Mouse (Mus musculus): Measurements from ENCODE around the gene Synj2.

DNA sequence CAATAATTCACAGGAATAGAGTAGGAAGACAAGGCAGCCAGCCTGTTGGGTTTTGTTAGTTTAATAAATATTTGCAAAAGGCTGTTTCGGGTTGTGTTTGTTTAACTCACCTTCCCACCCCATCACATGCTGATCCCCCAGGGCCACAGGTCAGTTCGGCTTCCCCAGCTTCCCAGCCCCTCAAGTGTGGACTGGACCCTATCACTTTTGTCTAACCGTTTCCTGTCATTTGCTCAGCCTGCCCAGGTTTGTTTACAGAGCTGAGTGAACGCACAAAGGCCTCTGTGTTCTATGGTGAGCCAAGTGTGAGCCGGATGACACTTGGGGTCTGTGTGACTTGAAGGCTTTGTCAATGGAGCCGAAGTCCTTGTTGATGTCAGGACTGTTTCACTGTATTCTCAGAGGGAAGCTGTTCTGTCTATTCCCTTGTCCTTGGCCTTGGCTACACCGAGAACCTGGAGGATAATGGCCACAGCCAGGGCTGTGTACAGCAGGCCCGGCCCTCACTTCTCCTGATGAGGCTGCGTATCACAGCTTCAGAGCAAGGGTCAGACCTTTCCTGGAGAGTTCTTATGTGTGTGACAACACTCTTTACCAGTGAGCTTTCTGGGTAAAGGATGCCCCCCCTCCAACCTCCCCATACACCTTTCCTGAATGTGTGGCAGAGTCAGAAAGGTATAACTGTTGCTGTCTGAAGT is 24.2 kb downstream of the Synj2 start:
- no peak for TF ChIP-seq ZNF384 (IDR thresholded peaks at IDR 0.05; ENCODE audit: low read depth, low read length)
- TF ChIP-seq POLR2AphosphoS5 (IDR thresholded peaks at IDR 0.05; ENCODE audit: borderline replicate concordance, low read depth, low read length) = no peak
- no peak for TF ChIP-seq TBP (IDR thresholded peaks at IDR 0.05; ENCODE audit: low read depth, low read length)
- no peak for TF ChIP-seq EP300 (IDR thresholded peaks at IDR 0.05; ENCODE audit: low read depth in 1 of 2, low read length in 2 of 2)
- no peak for TF ChIP-seq POLR2AphosphoS2 (IDR thresholded peaks at IDR 0.05; ENCODE audit: low read length)
- no peak for TF ChIP-seq POLR2A (IDR thresholded peaks at IDR 0.05; ENCODE audit: control insufficient read depth in 1 of 2, insufficient read depth in 1 of 2, low read depth in 1 of 2, low read length in 2 of 2, poor library complexity in 1 of 2)
- TF ChIP-seq CTCF (IDR thresholded peaks at IDR 0.05 in 2 of 3, conservative IDR thresholded peaks at IDR 0.05 in 1 of 3; ENCODE audit: control insufficient read depth in 1 of 3, insufficient read depth in 1 of 3, low read depth in 2 of 3, low read length in 3 of 3, poor library complexity in 1 of 3, severe bottlenecking in 1 of 3) = no peak
- no peak for TF ChIP-seq MXI1 (IDR thresholded peaks at IDR 0.05; ENCODE audit: low read depth, low read length)
- no peak for TF ChIP-seq USF1 (IDR thresholded peaks at IDR 0.05; ENCODE audit: low read depth, low read length)
- no peak for TF ChIP-seq MEF2A (IDR thresholded peaks at IDR 0.05; ENCODE audit: extremely low read depth, insufficient replicate concordance, low read depth, low read length, poor library complexity, severe bottlenecking)
- no peak for TF ChIP-seq MAX (IDR thresholded peaks at IDR 0.05; ENCODE audit: low read length)
- no peak for TF ChIP-seq MAZ (IDR thresholded peaks at IDR 0.05; ENCODE audit: low read depth, low read length)
- TF ChIP-seq RAD21 (IDR thresholded peaks at IDR 0.05; ENCODE audit: low read depth, low read length) = no peak
- TF ChIP-seq UBTF (IDR thresholded peaks at IDR 0.05; ENCODE audit: borderline replicate concordance, insufficient read depth, low read depth, low read length) = no peak
